Mouse (Mus musculus) kidney, adult 2 months (tissue): Measurements from ENCODE around the gene Zfp488.
A peak's percentile ranks its signal among the peaks of the same experiment; 100 is the strongest.

ENCODE experiments used
- CTCF ChIP-seq: fragments of 200-500 bp; conservative IDR thresholded peaks from 2 replicates; pipeline ENCODE4 v1.5.1; 2011; ENCODE audit warnings: low read depth, mild to moderate bottlenecking, control low read depth, low read length, moderate library complexity, mixed read lengths; ENCODE audit not compliant: insufficient read depth, insufficient read length
- POLR2A ChIP-seq: fragments of 200-500 bp; IDR thresholded peaks from one replicate; pipeline ENCODE4 v1.6.1; 2011; ENCODE audit warnings: low read depth, low read length, control low read depth

GRCm38 (mm10) chr14:33972679-33973078 lies 5.9 kb downstream of the Zfp488 start:
- TF ChIP-seq CTCF (peak; percentile 39; the same call in 1 of the 2 replicates), POLR2A (no peak)
